Mouse (Mus musculus): ENCODE data around the gene Gm45753. TPM values are rescaled to one million over a fixed set of nuclear protein-coding genes. Genes with fewer than 3 reads are reported as not detected.

Gene Gm45753
- polyA plus RNA-seq, 1 experiment from 2014 or later, result 0.71 TPM

DNA sequence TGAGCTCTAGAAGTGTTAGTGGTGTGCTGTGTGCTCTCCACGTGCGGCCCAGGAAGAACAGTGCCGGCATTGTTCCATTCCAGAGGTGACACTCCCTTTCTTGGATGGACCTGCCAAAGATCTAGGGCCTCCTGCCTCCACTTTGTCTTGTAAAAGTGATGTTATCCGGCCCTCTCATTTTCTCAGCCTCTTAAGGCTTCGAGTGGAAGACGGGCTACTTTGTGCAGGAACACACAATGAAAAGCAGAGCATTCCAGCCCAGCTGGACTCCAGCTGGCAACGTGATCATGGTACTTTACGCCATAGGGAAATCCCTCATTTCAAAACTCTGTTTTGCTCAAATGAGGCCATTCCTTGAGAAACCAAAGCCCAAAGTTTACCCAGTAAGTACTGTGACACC, 41.3 kb downstream of the Gm45753 start:
- ATAC-seq (replicated peaks; ENCODE audit: low FRiP score, low read depth) (no peak), DNase-seq (ENCODE audit: low spot score) (no peak)
- Histone ChIP-seq H3K4me1 (replicated peaks; ENCODE audit: insufficient read depth, low read length) (no peaks in the 10 kb centered on the region), H3K27ac (no peak overlapping the region), H3K4me2 (ENCODE audit: low read length) (no peak overlapping the region), H3K9me3 (replicated peaks; ENCODE audit: low read length) (no peaks in the 10 kb centered on the region), H3K4me3 (replicated peaks; ENCODE audit: low read depth, low read length) (no peak overlapping the region), H3K36me3 (ENCODE audit: insufficient read depth, low read length) (no peaks in the 10 kb centered on the region), H3K9ac (ENCODE audit: low read depth, low read length) (no peak overlapping the region), H3K27me3 (ENCODE audit: insufficient read depth, low read length) (no peaks in the 10 kb centered on the region)
- WGBS, result 75% methylated on average over 8 of the region's 8 CpGs
- TF ChIP-seq CTCF (IDR thresholded peaks at IDR 0.05; ENCODE audit: low read depth), result no peak

DNA sequence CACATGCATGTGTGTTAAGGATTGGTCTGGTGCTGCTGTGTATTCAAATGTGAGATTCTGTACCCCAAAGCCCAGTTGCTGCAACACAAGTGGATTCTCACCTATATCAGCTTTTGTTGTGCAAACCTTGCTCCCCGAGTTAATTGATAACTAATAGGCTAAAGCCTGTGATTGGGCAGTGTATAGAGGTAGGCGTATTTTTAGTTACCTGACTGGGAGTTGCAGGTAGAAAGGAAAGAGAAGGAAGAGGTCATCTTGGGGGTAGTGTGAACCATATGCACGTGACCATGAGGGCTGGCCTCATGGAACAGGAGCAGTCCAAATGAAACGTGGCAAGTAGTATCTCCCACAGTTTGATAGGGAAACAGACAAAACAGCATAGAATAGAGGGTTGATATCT, 43.3 kb downstream of the Gm45753 start:
- H3K4me1 ChIP-seq (replicated peaks; ENCODE audit: insufficient read depth, low read length), result no peaks in the 10 kb centered on the region
- TF ChIP-seq CTCF (IDR thresholded peaks at IDR 0.05; ENCODE audit: low read depth), result no peak
- no peaks in the 10 kb centered on the region for H3K36me3 ChIP-seq (ENCODE audit: insufficient read depth, low read length)
- H3K9ac ChIP-seq (ENCODE audit: low read depth, low read length), result no peak overlapping the region
- no peak overlapping the region for H3K4me3 ChIP-seq (replicated peaks; ENCODE audit: low read depth, low read length)
- WGBS, result 80% methylated on average over 4 of the region's 4 CpGs
- DNase-seq (ENCODE audit: low spot score), result no peak
- no peak for ATAC-seq (replicated peaks; ENCODE audit: low FRiP score, low read depth)
- H3K27me3 ChIP-seq (ENCODE audit: insufficient read depth, low read length), result no peaks in the 10 kb centered on the region
- H3K9me3 ChIP-seq (replicated peaks; ENCODE audit: low read length), result no peaks in the 10 kb centered on the region
- no peak overlapping the region for H3K27ac ChIP-seq
- no peak overlapping the region for H3K4me2 ChIP-seq (ENCODE audit: low read length)

DNA sequence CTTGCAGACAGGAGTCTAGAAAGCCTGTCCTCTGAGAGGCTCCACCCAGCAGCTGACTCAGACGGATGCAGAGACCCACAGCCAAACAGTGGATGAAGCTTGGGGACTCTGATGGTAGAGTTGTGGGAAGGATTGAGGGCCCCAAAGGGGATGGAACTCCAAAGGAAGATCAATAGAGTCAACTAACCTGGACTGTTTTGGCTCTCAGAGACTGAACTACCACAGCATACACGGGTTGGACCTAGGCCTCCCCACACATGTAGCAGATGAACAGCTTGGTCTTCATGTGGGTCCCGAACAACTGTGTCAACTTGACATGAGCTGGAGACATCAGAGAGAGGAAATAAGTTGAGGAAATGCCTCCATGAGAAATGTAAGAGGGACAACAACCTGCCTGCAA, 45.4 kb downstream of the Gm45753 start:
- no peaks in the 10 kb centered on the region for H3K4me1 ChIP-seq (replicated peaks; ENCODE audit: insufficient read depth, low read length)
- no peak for TF ChIP-seq CTCF (IDR thresholded peaks at IDR 0.05; ENCODE audit: low read depth)
- 84% methylated on average over 3 of the region's 3 CpGs for WGBS

DNA sequence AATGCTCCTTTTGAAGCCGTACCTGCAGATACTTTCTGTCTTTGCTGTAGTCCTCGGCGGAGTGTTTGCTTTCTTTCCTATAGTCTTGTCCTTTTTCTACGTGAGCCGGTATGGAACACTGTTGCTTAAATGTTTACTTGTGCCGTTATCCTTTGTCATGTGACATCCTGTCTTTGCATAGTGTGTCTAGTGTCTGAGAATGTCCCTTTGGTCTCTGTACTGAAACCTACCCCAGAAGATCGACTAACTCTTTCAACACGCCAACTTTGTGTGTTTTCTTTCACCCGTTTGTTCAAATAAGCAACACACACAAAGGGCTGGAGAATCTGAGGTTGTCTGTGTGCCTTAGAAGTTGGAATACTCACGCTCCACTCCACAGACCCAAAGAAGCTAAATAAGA, 46.3 kb downstream of the Gm45753 start, which contains the start of gene F11:
Gene F11, minus strand, starts transcription at position 112 of the 400 bp plus-strand sequence.
- Histone ChIP-seq H3K4me2 (ENCODE audit: low read length) (no peak within 1 kb of the TSS), H3K9ac (ENCODE audit: low read depth, low read length) (no peak within 1 kb of the TSS), H3K9me3 (replicated peaks; ENCODE audit: low read length) (no peaks in the 10 kb centered on the region), H3K27me3 (ENCODE audit: insufficient read depth, low read length) (no peaks in the 10 kb centered on the region), H3K4me3 (replicated peaks; ENCODE audit: low read depth, low read length) (no peak within 1 kb of the TSS), H3K27ac (no peak within 1 kb of the TSS), H3K4me1 (replicated peaks; ENCODE audit: insufficient read depth, low read length) (no peaks in the 10 kb centered on the region), H3K36me3 (ENCODE audit: insufficient read depth, low read length) (no peaks in the 10 kb centered on the region)
- WGBS, result 86% methylated on average over 10 of the region's 10 CpGs
- no peak for ATAC-seq (replicated peaks; ENCODE audit: low FRiP score, low read depth)
- TF ChIP-seq CTCF (IDR thresholded peaks at IDR 0.05; ENCODE audit: low read depth), result no peak
- DNase-seq (ENCODE audit: low spot score), result no peak

More for the DNA sequence above, 45.4 kb downstream of the Gm45753 start:
- Histone ChIP-seq H3K27ac (no peak overlapping the region), H3K4me2 (ENCODE audit: low read length) (no peak overlapping the region), H3K36me3 (ENCODE audit: insufficient read depth, low read length) (no peaks in the 10 kb centered on the region), H3K4me3 (replicated peaks; ENCODE audit: low read depth, low read length) (no peak overlapping the region), H3K27me3 (ENCODE audit: insufficient read depth, low read length) (no peaks in the 10 kb centered on the region), H3K9ac (ENCODE audit: low read depth, low read length) (no peak overlapping the region), H3K9me3 (replicated peaks; ENCODE audit: low read length) (no peaks in the 10 kb centered on the region)
- DNase-seq (ENCODE audit: low spot score), result no peak
- no peak for ATAC-seq (replicated peaks; ENCODE audit: low FRiP score, low read depth)

DNA sequence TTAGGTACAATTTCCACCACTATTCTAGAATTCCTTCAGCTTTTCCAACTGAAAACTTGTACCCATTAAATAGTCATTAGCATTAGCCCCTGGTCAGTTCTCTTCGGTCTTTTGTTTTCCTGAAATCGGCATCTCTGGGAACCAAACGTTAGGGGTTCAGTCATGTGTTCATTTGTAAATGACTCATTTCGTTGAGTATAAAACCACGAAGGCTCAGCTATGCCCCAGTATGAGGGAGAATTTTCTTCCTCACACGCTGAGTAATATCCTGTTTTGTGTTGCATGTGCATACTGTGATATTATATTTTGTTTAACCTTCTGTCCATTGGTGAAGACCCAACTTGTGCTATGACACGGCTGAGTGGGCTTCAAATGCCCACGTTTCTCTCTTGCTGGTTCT, 49.8 kb downstream of the Gm45753 start:
- H3K36me3 ChIP-seq (ENCODE audit: insufficient read depth, low read length), result no peaks in the 10 kb centered on the region
- no peak overlapping the region for H3K9ac ChIP-seq (ENCODE audit: low read depth, low read length)
- H3K4me1 ChIP-seq (replicated peaks; ENCODE audit: insufficient read depth, low read length), result no peaks in the 10 kb centered on the region
- no peak for TF ChIP-seq CTCF (IDR thresholded peaks at IDR 0.05; ENCODE audit: low read depth)
- H3K4me3 ChIP-seq (replicated peaks; ENCODE audit: low read depth, low read length), result no peak overlapping the region
- no peak for DNase-seq (ENCODE audit: low spot score)
- WGBS, result 59% methylated on average over 8 of the region's 8 CpGs
- no peak overlapping the region for H3K27ac ChIP-seq
- no peak for ATAC-seq (replicated peaks; ENCODE audit: low FRiP score, low read depth)
- H3K9me3 ChIP-seq (replicated peaks; ENCODE audit: low read length), result no peaks in the 10 kb centered on the region
- no peaks in the 10 kb centered on the region for H3K27me3 ChIP-seq (ENCODE audit: insufficient read depth, low read length)
- no peak overlapping the region for H3K4me2 ChIP-seq (ENCODE audit: low read length)

DNA sequence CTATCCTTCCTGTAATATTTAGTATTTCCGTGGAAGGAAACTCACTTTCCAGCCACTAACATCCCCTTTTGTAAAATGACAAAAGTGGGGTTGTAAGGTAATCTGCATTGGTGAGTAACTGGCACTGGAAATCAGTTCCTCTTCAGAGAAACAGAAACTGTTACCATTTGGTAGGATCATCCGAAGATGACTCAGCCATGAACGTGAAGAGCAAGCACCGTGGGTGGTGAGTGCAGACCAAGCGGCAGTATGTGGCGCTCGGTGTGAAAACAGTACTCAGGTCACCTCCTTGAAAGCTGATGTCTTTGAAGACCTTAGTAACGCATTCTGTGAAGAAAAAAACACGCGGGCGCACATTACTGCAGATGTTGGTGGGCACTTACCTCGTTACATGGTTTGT, 53.2 kb downstream of the Gm45753 start:
- H3K9ac ChIP-seq (ENCODE audit: low read depth, low read length), result no peak overlapping the region
- H3K36me3 ChIP-seq (ENCODE audit: insufficient read depth, low read length), result no peaks in the 10 kb centered on the region
- H3K9me3 ChIP-seq (replicated peaks; ENCODE audit: low read length), result no peaks in the 10 kb centered on the region
- H3K4me2 ChIP-seq (ENCODE audit: low read length), result no peak overlapping the region
- no peak for TF ChIP-seq CTCF (IDR thresholded peaks at IDR 0.05; ENCODE audit: low read depth)
- no peak overlapping the region for H3K4me3 ChIP-seq (replicated peaks; ENCODE audit: low read depth, low read length)
- ATAC-seq (replicated peaks; ENCODE audit: low FRiP score, low read depth) (no peak), DNase-seq (ENCODE audit: low spot score) (no peak)
- H3K27ac ChIP-seq, result no peak overlapping the region
- H3K4me1 ChIP-seq (replicated peaks; ENCODE audit: insufficient read depth, low read length), result no peaks in the 10 kb centered on the region
- H3K27me3 ChIP-seq (ENCODE audit: insufficient read depth, low read length), result no peaks in the 10 kb centered on the region
- WGBS, result 55% methylated on average over 12 of the region's 12 CpGs

DNA sequence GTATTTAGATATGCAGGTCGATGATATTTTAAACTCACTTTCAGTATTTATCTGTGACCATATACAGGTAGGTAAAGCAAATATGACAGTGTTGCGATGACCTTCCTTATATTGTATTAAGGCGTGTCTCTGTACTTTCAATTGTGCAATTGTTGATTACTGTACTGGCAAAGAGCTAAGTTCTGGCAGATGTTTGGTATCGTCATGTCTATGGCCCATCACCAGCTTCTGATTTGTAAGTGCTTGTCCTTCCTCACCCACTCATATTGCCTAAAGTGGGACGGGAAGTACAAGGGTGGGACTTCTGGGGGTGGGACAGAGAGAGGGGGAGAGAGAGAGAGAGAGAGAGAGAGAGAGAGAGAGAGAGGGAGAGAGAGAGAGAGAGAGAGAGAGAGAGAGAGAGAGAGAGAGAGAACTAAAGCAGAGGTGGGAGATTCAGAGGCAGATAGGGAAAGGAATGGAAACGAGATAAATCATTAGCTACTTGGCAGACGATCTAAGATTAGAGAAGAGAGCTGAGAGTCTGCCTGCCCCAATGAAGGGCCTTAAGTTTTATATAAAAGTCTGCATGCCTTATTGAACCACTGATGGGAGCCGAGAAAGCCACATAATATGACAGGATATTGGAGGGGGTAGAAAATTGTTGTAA, 53.9 kb downstream of the Gm45753 start:
- no peak overlapping the region for H3K27ac ChIP-seq
- H3K4me1 ChIP-seq (replicated peaks; ENCODE audit: insufficient read depth, low read length), result no peaks in the 10 kb centered on the region
- H3K4me2 ChIP-seq (ENCODE audit: low read length), result no peak overlapping the region
- 76% methylated on average over 8 of the region's 8 CpGs for WGBS
- TF ChIP-seq CTCF (IDR thresholded peaks at IDR 0.05; ENCODE audit: low read depth), result no peak
- ATAC-seq (replicated peaks; ENCODE audit: low FRiP score, low read depth), result no peak
- no peak overlapping the region for H3K4me3 ChIP-seq (replicated peaks; ENCODE audit: low read depth, low read length)
- DNase-seq (ENCODE audit: low spot score), result no peak
- no peaks in the 10 kb centered on the region for H3K27me3 ChIP-seq (ENCODE audit: insufficient read depth, low read length)
- H3K36me3 ChIP-seq (ENCODE audit: insufficient read depth, low read length), result no peaks in the 10 kb centered on the region
- H3K9me3 ChIP-seq (replicated peaks; ENCODE audit: low read length), result no peaks in the 10 kb centered on the region
- no peak overlapping the region for H3K9ac ChIP-seq (ENCODE audit: low read depth, low read length)

Measured in kidney, postnatal 0 days (tissue).